Mouse (Mus musculus): ENCODE measurements around the gene Grik2.

GRCm38 (mm10) chr10:49480085-49480749, 308.3 kb downstream of the Grik2 start:
- TF ChIP-seq CTCF (IDR thresholded peaks at IDR 0.05; ENCODE audit: low read depth, low read length) (no peak), POLR2A (IDR thresholded peaks at IDR 0.05; ENCODE audit: borderline replicate concordance, low read depth, low read length) (no peak)

Data from bone marrow macrophage, adult 2 months (primary cell).